Mouse (Mus musculus) lung, adult 2 months (tissue): Measurements from ENCODE around the gene Tet3. TPM values are rescaled to one million over a fixed set of nuclear protein-coding genes. Genes with fewer than 3 reads are reported as not detected.

Source experiments
- DNase-seq: peaks from one replicate; pipeline ENCODE4 v3.0.0; 2022
- H3K4me1 ChIP-seq: fragments of 200-500 bp; 2 replicates; pipeline ENCODE4 v1.6.1; 2011; ENCODE audit warnings: low read length; ENCODE audit not compliant: control insufficient read depth, insufficient read depth
- H3K4me3 ChIP-seq: fragments of 200-500 bp; replicated peaks from 2 replicates; pipeline ENCODE3; 2011; ENCODE audit warnings: low read depth, mild to moderate bottlenecking, control low read depth, low read length; ENCODE audit errors: extremely low read depth
- CTCF ChIP-seq: fragments of 200-500 bp; IDR thresholded peaks from 2 replicates; pipeline ENCODE4 v1.5.1; 2011; ENCODE audit warnings: mild to moderate bottlenecking, low read length, control low read depth; ENCODE audit not compliant: insufficient read depth
- POLR2A ChIP-seq: fragments of 200-500 bp; IDR thresholded peaks from 2 replicates; pipeline ENCODE4 v1.6.1; 2011; ENCODE audit warnings: low read depth, mild to moderate bottlenecking, control low read depth, low read length, borderline replicate concordance; ENCODE audit errors: extremely low read depth
- WGBS: fragments of 180-500 bp; shearing (Covaris S2); methylation state at CpG from one replicate; pipeline ENCODE4 v1.1.7; 2018; 5-methylcytosine and 5-hydroxymethylcytosine counted together
- polyA plus RNA-seq: library from polyadenylated mRNA; depleted of rRNA; stranded (reverse); fragments of >200 nt; gene quantifications from 2 replicates; pipeline ENCODE4 v1.2.3, GENCODE M21; 2012

Tet3 gene
- polyA plus RNA-seq, 1 experiment, result 22.4 TPM

DNA sequence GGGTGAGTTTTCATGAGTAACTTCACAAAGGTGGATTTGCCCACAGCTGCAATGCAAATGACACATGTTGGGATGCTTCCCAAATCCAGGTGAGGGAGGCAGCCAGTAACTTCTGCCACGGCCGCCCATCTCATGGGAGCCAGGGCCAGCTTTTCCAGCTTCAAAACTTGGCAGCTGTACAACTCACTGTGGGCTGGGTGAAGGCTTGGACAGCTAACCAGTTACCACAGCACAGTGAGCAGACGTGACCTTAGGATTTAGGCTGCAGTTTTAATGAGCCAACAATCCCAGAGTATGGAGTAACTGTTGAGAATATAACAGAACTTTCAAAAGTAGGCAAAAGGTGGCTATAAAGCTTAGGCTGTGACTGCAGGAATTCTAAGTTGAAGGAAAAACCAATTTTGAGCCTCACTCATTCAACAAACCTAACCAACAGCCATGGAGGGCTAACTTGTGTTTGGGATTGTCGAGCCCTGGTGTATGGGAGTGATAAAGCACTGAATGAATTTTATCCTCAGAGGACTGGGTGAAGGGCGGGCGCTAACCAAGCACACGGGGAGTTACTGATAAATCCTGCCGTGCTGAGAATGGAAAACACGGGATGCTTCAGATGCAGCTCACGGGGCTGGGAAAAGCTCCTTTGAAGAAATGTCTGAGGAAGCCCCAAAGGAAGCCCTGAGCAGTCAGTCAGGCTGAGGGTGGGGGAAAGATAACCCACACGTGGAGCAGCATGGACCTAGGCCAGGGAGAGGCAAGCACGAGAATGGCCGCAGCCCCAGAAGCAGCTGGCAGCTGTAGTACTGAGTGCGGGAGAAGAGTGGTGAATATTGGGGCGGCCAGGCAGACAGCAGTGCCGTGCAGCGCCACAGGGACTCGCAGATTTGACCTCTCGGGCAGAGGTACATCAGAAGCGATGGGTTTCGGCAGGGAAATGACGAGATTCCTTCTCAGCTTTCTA, 38.1 kb upstream of the Tet3 start:
- DNase-seq, result no peak
- 67% methylated on average over 22 of the region's 22 CpGs for WGBS
- TF ChIP-seq CTCF (no peak), POLR2A (no peak)

DNA sequence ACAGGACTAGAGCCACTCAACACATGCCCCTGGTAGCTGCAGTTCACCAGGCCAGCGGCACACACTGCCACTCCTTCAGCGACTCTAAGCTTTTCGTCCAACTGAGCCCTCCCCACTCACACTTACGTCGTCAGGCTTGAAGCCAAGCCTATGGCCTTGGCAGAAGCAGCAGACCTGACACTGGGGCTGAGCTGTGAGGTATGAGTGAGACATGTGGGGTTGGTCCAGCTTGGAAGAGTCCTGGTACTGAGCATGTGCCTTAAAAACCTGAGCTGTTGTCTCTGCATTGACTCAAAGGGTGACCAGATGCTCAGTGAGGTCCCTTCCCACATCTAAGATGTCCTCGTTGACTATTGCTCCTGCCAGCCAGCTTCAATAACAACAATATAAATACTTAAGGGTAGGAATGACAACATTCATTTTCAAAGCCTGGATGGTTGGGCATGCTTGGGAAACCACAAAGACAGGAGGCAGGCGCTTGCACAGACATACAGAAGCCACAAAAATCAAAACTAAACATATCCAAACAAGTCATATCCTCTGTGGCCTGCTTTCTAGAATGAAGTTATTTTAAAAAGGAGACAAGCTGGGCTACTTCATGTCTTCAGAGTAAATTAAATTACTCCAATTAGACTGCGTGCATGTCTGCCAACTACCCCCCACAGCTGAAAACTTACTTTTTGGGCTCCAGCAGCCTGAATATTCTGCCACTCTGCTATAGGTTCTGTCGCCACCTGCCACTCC, 37.3 kb upstream of the Tet3 start:
- no peak overlapping the region for H3K4me3 ChIP-seq
- DNase-seq, result no peak
- TF ChIP-seq CTCF (no peak), POLR2A (no peak)
- H3K4me1 ChIP-seq, result peaks cover 9% of the 10 kb centered on the region; the same call in 1 of the 2 replicates
- WGBS, result 61% methylated on average over 9 of the region's 9 CpGs

More for the DNA sequence above, 38.1 kb upstream of the Tet3 start:
- H3K4me1 ChIP-seq, result peaks cover 13% of the 10 kb centered on the region; the same call in 1 of the 2 replicates
- no peak overlapping the region for H3K4me3 ChIP-seq

DNA sequence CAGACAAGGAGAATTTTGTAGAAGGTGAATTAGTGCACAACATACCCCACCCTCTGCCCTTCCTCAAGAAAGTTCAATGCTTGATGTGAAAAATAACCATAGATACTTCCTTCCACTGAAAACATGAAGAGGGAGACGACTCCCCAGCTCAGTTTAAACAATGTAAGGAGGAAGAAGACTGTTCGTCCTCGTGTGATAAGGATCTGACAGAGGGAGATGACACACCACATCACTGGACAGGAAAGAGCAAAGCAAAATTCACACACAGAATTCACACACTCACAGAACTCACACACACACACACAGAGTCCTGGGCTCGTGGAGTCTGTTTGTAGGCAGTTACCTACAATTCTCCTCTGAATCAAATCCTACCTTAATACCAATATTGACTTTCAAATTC, 31.7 kb upstream of the Tet3 start:
- peaks cover 3% of the 10 kb centered on the region for H3K4me1 ChIP-seq
- H3K4me3 ChIP-seq, result no peak overlapping the region
- DNase-seq, result no peak
- 29% methylated on average over 4 of the region's 4 CpGs for WGBS
- TF ChIP-seq CTCF (no peak), POLR2A (no peak)

DNA sequence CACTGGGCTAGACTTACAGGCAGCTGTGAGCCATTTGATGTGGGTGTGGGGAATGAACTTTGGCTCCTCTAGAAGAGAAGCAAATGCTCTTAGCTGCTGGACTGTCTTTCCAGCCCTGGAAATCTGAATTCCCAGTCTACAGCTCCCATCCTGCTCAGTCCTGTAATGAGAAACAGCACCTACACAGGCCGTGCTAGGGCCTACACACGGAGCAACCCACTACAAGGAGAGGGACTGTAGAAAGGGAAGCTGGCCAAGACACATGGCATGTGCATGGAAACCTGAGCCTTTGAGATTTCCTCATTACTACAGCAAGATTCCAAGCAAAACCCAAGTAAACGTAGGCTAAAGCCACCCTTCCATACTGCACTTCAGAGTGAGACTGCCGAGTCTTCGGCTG, 29.3 kb upstream of the Tet3 start:
- 83% methylated on average over 5 of the region's 5 CpGs for WGBS
- DNase-seq, result no peak
- TF ChIP-seq CTCF, result no peak
- no peak for TF ChIP-seq POLR2A
- H3K4me1 ChIP-seq, result peaks cover 3% of the 10 kb centered on the region
- H3K4me3 ChIP-seq, result no peak overlapping the region

DNA sequence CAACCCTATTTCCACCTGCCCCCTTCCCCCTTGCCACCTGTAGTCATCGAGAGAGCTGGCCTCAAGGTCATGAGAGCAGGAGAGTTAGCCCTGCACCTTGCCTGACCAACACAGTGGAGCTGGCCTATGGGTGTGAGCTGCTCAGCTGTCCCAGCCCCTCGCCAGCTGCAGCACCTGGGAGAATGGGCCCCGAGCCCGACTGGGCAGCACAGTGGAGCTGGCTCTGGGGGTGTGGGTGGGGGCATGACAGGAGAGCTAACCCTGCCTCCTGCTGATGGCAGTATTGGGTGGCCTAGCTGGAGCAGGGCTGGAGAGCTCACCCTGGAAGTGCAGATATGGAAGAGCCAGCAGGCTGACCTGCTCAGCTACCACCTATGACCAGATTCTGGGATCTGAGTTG, 28.4 kb upstream of the Tet3 start:
- no peak overlapping the region for H3K4me3 ChIP-seq
- TF ChIP-seq POLR2A (no peak), CTCF (no peak)
- H3K4me1 ChIP-seq, result peaks cover 10% of the 10 kb centered on the region
- WGBS, result 86% methylated on average over 4 of the region's 4 CpGs
- DNase-seq, result no peak

DNA sequence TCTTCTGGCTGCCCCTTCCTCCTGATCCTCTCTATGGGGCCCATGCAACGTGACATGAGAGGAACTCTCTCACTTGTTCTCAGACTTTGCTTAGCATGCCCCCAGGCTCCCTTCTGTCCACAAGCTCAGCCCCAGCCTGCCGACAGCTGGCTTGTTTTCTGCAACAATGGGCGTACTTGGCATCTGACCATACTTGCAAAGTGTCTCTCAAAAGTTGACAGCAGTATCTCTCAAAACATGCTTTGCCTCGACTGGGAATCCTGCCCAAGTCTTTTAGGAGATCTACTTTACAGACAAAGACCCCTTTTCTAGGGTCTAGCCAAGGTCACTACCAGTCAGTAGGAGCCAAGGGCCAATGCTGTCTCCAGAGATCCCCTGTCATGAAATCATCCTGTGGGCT, 27.0 kb upstream of the Tet3 start:
- peaks cover 22% of the 10 kb centered on the region for H3K4me1 ChIP-seq
- WGBS, result 55% methylated on average over 4 of the region's 4 CpGs
- DNase-seq, result peak; percentile 26
- H3K4me3 ChIP-seq, result no peak overlapping the region
- TF ChIP-seq POLR2A (no peak), CTCF (no peak)

DNA sequence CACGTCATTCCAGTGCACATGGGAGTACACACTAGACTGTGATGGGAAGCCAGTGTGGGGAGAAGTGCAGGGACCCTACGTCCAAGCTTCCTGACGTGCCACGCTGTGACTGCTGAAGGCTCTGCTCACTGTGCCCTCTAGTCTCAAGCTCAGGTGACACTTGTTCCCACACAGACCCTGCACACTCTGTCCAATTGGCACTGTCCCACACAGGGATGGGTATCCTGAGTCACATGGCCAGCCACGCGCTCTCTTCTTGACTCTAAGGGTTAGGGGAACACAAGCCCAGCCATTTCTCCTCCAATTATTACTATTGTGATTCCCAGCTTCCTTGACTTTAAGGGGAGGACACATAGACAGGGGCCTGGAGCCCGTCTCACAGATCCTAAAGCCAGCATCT, 24.9 kb upstream of the Tet3 start:
- DNase-seq, result no peak
- no peak for TF ChIP-seq CTCF
- TF ChIP-seq POLR2A, result no peak
- Histone ChIP-seq H3K4me1 (peaks cover 19% of the 10 kb centered on the region), H3K4me3 (no peak overlapping the region)
- WGBS, result 95% methylated on average over 7 of the region's 7 CpGs

DNA sequence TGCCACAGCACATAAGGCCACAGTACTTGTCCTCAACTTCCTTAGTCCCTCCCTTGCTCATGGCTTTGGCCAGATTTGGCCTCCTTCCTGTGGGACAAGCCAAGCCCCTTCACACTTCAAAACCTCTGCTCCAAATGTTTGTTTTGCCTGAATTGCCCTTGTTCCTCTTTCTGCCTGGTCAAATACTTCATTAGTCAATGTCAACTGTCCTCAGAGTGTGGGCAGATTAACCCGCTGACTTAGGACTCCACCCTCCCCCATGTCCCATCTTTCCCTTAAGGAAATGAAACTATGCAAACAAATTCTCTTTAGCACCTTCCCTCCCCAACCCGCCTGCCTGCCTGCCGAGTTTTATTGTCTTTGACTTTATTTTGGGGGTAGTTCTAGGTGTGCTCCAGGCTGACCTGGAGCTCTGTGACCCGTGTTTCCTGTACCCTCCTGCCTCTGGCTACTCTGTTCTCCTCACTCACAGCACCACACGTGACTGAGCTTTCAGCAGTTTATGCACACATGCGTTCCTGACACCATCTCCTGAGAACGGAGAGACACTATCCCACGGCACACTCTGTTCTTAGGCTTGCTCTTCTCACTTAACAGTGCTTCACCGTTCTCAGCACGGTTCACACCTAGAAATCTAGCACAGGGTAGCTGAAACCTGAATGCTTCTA, 23.7 kb upstream of the Tet3 start:
- peak; percentile 59 for DNase-seq
- Histone ChIP-seq H3K4me3 (no peak overlapping the region), H3K4me1 (peaks cover 19% of the 10 kb centered on the region)
- 14% methylated on average over 10 of the region's 10 CpGs for WGBS
- TF ChIP-seq POLR2A (no peak), CTCF (no peak)

DNA sequence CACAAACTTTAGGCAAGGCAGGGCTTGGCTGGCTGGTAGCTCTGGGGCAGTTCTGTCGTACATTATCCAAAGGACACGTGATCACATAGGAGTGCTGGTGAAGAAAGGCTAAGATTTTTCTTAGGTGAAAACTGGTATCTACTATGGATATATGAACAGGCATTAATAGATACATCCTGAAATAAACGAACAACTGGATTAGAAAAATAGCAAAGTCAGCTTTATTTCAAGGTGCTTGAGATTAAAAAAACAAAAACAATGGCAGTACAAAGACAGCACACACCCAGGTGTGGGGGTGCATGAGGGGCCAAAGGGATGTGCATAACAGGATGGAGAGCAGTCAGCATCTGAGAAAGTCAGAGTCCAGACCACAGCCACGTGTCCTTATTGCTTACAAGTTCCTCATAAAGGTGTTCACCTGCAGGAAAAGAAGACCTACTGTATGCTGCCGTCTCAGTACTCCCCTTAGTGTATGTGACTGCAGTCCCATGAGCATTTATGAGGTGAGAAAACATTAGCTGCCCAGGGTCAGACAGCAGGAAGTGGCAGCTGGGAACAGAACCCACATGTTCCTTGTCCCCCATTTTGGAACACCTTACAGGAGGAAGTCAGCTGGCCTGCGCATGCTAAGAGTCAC, 21.3 kb upstream of the Tet3 start:
- peaks cover 19% of the 10 kb centered on the region for H3K4me1 ChIP-seq

More for the DNA sequence above, 21.3 kb upstream of the Tet3 start:
- TF ChIP-seq POLR2A (no peak), CTCF (no peak)
- 84% methylated on average over 6 of the region's 6 CpGs for WGBS
- DNase-seq, result no peak
- H3K4me3 ChIP-seq, result no peak overlapping the region
